Mouse (Mus musculus) embryonic facial prominence, embryonic 14.5 days (tissue): ENCODE results near the gene Pwp1. TPM values are rescaled to one million over a fixed set of nuclear protein-coding genes. Genes with fewer than 3 reads are reported as not detected.

Experiments used
- ATAC-seq: fragments of 200-750 bp; cut with Nextera tagmentation; 2 replicates; pipeline ENCODE4 v1.8.0; 2017; ENCODE audit warnings: low read depth, moderate number of reproducible peaks, moderate TSS enrichment
- DNase-seq: peaks from one replicate; pipeline ENCODE4 v3.0.0-alpha.2; 2015; ENCODE audit warnings: low spot score
- H3K27ac ChIP-seq: fragments of 300-500 bp; sonication (generic); replicated peaks from 2 replicates; pipeline ENCODE4 v1.5.1; 2014; ENCODE audit warnings: low read depth, mild to moderate bottlenecking, low read length, moderate library complexity
- H3K27me3 ChIP-seq: fragments of 300-500 bp; sonication (generic); replicated peaks from 2 replicates; pipeline ENCODE4 v1.6.1; 2014; ENCODE audit warnings: low read length; ENCODE audit not compliant: control insufficient read depth, insufficient read depth
- H3K36me3 ChIP-seq: fragments of 300-500 bp; sonication (generic); 2 replicates; pipeline ENCODE4 v1.6.1; 2014; ENCODE audit warnings: low read length, mixed read lengths; ENCODE audit not compliant: control insufficient read depth, insufficient read depth
- H3K4me1 ChIP-seq: fragments of 300-500 bp; sonication (generic); 2 replicates; pipeline ENCODE4 v1.6.1; 2014; ENCODE audit warnings: antibody characterized with exemption, low read length; ENCODE audit not compliant: control insufficient read depth, insufficient read depth
- H3K4me2 ChIP-seq: fragments of 300-500 bp; sonication (generic); 2 replicates; pipeline ENCODE4 v1.6.1; 2014; ENCODE audit warnings: low read depth, mild to moderate bottlenecking, low read length, moderate library complexity, mixed read lengths
- H3K4me3 ChIP-seq: fragments of 300-500 bp; sonication (generic); 2 replicates; pipeline ENCODE4 v1.5.1; 2014; ENCODE audit warnings: low read depth, mild to moderate bottlenecking, low read length
- H3K9ac ChIP-seq: fragments of 300-500 bp; sonication (generic); 2 replicates; pipeline ENCODE4 v1.6.1; 2014; ENCODE audit warnings: low read depth, mild to moderate bottlenecking, low read length, moderate library complexity, mixed read lengths
- H3K9me3 ChIP-seq: fragments of 300-500 bp; sonication (generic); 2 replicates; pipeline ENCODE4 v1.6.1; 2016; ENCODE audit warnings: low read length; ENCODE audit not compliant: control insufficient read depth
- WGBS: fragments of 180-500 bp; shearing (Covaris S2); extraction: QIAGEN DNeasy Blood & Tissue Kit; methylation state at CpG from one replicate; pipeline ENCODE4 v1.1.7; 2014; 5-methylcytosine and 5-hydroxymethylcytosine counted together
- polyA plus RNA-seq: library from polyadenylated mRNA; unstranded; fragments of >200 nt; fragmentation: Nextera tagmentation; extraction: Ambion mirVana; gene quantifications from 2 replicates; pipeline ENCODE4 v1.2.1, GENCODE M21; 2014

Pwp1 gene
- polyA plus RNA-seq, 1 experiment from 2014 or later, result 68.0 TPM

DNA sequence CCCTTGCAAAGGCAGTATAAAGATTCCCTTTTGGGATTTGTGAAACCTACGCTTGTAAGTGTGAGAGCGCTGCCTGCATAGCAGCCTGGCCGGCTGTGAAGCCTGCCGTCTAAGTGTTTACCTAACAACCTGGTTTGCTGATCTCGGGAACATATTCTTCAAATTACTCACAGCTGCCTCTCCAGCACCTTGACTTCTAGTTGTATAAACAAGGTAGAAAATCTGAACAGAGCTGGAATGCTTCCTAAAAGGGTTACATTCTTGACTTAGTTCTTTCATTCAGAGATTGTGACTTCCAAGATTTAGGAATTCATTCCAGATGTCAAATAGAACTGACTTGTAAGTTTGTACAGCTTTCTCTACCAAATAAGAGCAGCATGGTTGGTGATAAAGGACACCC lies 46.5 kb downstream of the Pwp1 start:
- no peak for ATAC-seq
- H3K9ac ChIP-seq, result no peak overlapping the region
- peak; percentile 59 for DNase-seq
- 64% methylated on average over 5 of the region's 5 CpGs for WGBS
- no peak overlapping the region for H3K4me3 ChIP-seq
- peaks cover 9% of the 10 kb centered on the region for H3K4me1 ChIP-seq
- peaks cover 69% of the 10 kb centered on the region for H3K36me3 ChIP-seq
- no peaks in the 10 kb centered on the region for H3K27me3 ChIP-seq
- H3K27ac ChIP-seq, result no peak overlapping the region
- 0 out of 2 replicates have a peak, but pooled peaks cover 3% of the 10 kb centered on the region for H3K9me3 ChIP-seq
- no peak overlapping the region for H3K4me2 ChIP-seq

DNA sequence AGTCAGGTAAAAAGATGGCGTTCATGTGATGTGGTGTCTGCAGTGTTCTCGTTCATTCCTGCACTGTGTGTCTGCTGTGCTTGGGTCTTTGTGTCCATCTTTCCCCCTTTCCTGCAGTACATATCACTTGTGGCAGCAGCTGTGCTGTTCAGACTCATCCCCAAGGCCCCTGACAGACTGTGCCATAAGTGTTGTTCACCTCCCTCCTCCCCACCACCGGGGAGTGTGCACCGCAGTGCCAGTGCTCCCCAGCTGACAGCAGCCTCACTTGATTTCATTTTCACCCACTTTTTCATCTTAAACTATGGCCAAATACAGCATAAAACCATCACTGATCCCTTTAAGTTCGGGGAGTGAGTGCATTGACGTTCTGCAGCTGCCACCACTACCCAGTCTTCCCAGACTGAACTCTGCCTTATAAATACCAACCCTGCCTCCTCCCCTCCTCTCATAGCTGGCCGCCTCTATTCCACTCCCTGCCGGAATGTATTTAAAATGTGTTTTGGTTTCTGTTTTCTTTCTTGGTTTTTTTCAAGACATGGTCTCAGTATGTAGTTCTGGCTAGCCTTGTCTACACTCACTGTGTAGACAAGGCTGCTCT lies 50.7 kb downstream of the Pwp1 start:
- H3K4me1 ChIP-seq, result no peaks in the 10 kb centered on the region
- H3K9ac ChIP-seq, result no peak overlapping the region
- no peak overlapping the region for H3K27ac ChIP-seq
- no peak overlapping the region for H3K4me2 ChIP-seq
- DNase-seq, result no peak
- H3K9me3 ChIP-seq, result no peaks in the 10 kb centered on the region
- WGBS, result 91% methylated on average over 8 of the region's 8 CpGs
- no peak overlapping the region for H3K4me3 ChIP-seq
- peaks cover 91% of the 10 kb centered on the region for H3K36me3 ChIP-seq
- no peak for ATAC-seq
- H3K27me3 ChIP-seq, result no peaks in the 10 kb centered on the region

DNA sequence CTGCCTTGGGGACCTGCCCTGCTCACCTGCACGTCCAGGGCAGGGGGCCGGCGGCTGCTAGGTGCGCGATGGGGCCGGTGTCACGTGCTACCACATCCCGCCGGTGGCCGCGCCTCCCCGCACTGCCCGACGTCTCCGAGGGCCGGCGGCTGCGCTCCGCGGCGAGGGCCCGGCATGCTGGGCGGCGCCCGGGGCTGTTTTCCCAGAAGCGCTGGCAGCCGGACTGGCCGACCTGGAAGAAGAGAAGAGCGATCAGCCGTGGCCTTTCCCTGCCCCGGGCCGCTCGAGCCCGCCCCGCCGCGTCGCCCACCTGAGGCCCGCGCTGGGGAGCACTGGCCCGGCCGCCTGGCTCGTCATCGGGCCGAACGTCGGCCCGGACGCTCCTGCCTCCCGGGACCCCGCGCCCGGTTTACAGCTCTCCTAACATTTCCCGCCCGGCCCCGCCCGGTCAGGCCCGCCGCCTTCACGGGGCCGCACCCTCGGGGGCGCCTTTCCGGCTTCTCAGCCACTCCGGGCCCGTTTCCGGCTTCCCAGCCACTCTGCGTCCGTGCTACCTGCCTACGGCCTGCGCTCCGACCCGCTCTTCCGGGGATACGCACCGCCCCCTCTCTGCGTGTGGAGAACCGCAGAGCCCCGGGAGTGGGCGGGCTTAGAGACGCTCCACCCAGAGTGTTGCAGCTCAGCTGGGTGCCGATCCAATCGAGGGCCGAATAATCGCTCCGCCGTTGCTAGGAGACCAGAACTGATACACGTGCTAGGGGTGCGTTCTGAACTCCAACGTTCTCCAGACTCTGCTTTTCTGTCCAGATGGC lies 87.4 kb downstream of the Pwp1 start, which contains the start of gene Prdm4:
Gene Prdm4, minus strand, starts transcription at position 645 of the 812 bp plus-strand sequence.
- Histone ChIP-seq H3K27me3 (no peaks in the 10 kb centered on the region), H3K4me2 (peak within 1 kb of the TSS; percentile 67), H3K9ac (peak within 1 kb of the TSS; percentile 91), H3K36me3 (peaks cover 27% of the 10 kb centered on the region), H3K4me3 (peak within 1 kb of the TSS; percentile 98), H3K4me1 (peaks cover 10% of the 10 kb centered on the region; the same call in 1 of the 2 replicates), H3K27ac (peak within 1 kb of the TSS; percentile 84), H3K9me3 (no peaks in the 10 kb centered on the region)
- DNase-seq (peak; percentile 99), ATAC-seq (peak; percentile 100)
- under 1% methylated on average over 23 of the region's 90 CpGs for WGBS

DNA sequence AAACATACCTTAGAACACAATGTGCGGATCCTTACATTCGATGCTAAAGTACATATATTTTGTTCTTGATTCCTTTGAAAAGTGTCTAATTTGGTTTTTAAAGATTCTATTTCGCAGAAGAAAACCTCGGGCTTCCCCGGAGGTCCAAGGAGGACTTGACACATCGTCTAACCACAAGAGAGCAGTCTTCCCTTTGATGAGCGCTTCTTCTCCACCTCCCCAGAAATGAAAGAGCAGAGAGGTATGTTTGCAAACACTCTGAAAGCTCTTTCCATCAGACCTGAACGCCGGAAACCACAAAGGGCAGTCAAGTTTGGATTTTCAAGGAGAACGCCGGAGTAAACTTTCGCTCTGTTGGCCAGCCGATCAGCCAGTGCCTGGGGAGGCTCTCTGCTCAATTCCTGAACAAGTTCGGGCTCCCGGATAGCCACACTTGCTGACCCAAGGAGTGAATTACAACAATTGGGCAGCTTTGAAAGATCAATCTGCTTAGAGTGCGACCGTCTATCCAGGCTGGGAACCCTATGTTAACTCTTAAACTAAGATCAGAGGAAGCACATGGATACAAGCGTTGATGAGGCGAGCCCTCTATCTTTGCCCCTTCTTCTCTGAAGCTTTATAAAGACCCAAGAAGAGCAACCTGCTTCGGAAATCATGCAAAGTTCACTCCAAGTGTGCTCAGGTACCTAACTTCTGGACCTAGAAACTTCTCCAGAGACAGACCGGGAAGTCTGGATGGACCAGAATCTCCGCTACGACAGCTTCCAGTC lies 98.6 kb downstream of the Pwp1 start, which contains the start of gene Ascl4:
Gene Ascl4, plus strand, starts transcription at position 6 of the 770 bp plus-strand sequence.
- peak within 1 kb of the TSS; percentile 98 for H3K4me2 ChIP-seq
- no peaks in the 10 kb centered on the region for H3K9me3 ChIP-seq
- no peak for ATAC-seq
- H3K27ac ChIP-seq, result 0 out of 2 replicates have a peak within 1 kb of the TSS, but pooled peaks have one; percentile 6
- H3K4me1 ChIP-seq, result peaks cover 7% of the 10 kb centered on the region; the same call in 1 of the 2 replicates
- peak; percentile 36 for DNase-seq
- 1% methylated on average over 23 of the region's 23 CpGs for WGBS
- H3K27me3 ChIP-seq, result peaks cover 37% of the 10 kb centered on the region
- H3K36me3 ChIP-seq, result no peaks in the 10 kb centered on the region
- peak within 1 kb of the TSS; percentile 53 for H3K4me3 ChIP-seq
- H3K9ac ChIP-seq, result peak within 1 kb of the TSS; percentile 54

DNA sequence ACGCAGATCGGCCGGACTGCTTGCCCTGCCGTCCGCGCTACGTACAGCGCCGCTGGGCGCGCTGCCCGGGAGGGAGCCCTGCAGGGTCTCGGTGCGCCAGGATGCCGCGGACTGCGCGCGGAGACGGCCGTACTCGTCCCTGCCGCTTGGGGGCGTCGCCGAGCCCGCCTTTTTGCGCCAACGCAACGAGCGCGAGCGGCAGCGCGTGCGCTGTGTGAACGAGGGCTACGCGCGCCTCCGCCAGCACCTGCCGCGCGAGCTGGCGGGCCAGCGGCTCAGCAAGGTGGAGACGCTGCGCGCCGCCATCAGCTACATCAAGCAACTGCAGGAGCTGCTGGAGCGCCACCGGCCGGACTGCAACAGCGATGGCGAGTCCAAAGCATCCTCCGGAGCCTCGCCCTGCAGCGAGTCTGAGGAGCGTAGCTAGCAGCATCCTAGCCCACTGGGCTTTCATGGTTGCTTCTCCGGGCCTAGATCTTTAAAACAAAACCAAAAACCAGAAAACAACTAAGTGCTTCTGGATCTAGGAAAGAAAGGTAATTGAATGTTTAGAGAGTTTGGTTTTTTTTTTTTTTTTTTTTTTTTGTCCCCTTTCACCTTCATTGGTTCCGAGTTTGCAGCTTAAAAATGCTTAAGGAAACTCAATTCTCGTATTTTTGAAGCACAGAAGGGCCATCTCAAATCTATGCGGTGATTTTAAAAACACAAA lies 99.4 kb downstream of the Pwp1 start:
- Histone ChIP-seq H3K36me3 (no peaks in the 10 kb centered on the region), H3K4me3 (peak overlapping the region; percentile 53), H3K4me1 (peaks cover 7% of the 10 kb centered on the region; the same call in 1 of the 2 replicates), H3K9me3 (no peaks in the 10 kb centered on the region), H3K4me2 (peak overlapping the region; percentile 98), H3K27ac (0 out of 2 replicates have a peak overlapping the region, but pooled peaks have one; percentile 6), H3K27me3 (peaks cover 37% of the 10 kb centered on the region), H3K9ac (peak overlapping the region; percentile 54)
- ATAC-seq (peak; percentile 89), DNase-seq (peak; percentile 86)
- 2% methylated on average over 43 of the region's 63 CpGs for WGBS

DNA sequence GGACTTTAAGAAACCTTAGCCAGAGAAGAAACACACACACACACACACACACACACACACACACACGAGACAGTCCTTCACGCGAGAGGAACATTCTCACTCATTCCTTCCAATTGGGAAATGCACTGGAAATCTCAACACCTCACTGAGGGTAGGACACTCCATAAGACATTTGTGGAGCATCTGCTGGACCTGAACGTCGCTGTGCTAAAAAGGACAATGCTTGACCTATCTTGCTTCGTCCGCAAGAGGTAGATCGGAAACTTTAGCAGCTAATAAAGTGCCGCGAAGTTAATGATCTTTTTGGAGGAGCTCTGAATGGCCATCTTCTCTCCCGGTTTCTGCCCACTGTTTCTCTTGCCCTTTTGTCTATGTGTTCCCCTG lies 99.9 kb downstream of the Pwp1 start:
- peak overlapping the region; percentile 53 for H3K4me3 ChIP-seq
- 51% methylated on average over 11 of the region's 11 CpGs for WGBS
- no peak for DNase-seq
- no peak for ATAC-seq
- H3K27me3 ChIP-seq, result peaks cover 37% of the 10 kb centered on the region
- no peak overlapping the region for H3K27ac ChIP-seq
- H3K4me1 ChIP-seq, result peaks cover 7% of the 10 kb centered on the region; the same call in 1 of the 2 replicates
- peak overlapping the region; percentile 98 for H3K4me2 ChIP-seq
- no peaks in the 10 kb centered on the region for H3K9me3 ChIP-seq
- no peaks in the 10 kb centered on the region for H3K36me3 ChIP-seq
- H3K9ac ChIP-seq, result no peak overlapping the region

DNA sequence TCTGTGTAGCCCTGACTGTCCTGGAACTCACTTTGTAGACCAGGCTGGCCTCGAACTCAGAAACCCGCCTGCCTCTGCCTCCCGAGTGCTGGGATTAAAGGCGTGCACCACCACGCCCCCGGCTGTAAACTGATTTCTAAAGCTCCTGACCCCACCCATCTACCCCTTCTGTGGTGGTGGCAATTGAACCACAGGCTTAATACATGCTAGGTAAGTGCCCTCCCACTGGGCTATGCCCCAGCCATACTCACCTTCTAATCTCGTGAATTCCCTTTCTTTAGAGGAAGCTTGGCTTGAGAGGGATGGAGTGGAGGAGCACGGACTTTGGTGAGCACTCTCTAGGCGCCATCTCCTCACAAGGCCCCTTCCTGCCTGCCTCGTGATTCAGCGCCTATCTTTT lies 100.7 kb downstream of the Pwp1 start:
- peaks cover 37% of the 10 kb centered on the region for H3K27me3 ChIP-seq
- no peaks in the 10 kb centered on the region for H3K9me3 ChIP-seq
- H3K4me1 ChIP-seq, result peaks cover 7% of the 10 kb centered on the region; the same call in 1 of the 2 replicates
- H3K9ac ChIP-seq, result no peak overlapping the region
- H3K4me2 ChIP-seq, result no peak overlapping the region
- ATAC-seq, result no peak
- no peak for DNase-seq
- WGBS, result 89% methylated on average over 11 of the region's 11 CpGs
- no peaks in the 10 kb centered on the region for H3K36me3 ChIP-seq
- H3K27ac ChIP-seq, result no peak overlapping the region
- H3K4me3 ChIP-seq, result no peak overlapping the region
